Mouse (Mus musculus): ENCODE results near the gene Greb1. TPM values are rescaled to one million over a fixed set of nuclear protein-coding genes. Genes with fewer than 3 reads are reported as not detected.
A peak's percentile ranks its signal among the peaks of the same experiment; 100 is the strongest.

The Greb1 gene
- polyA plus RNA-seq, 1 experiment from 2014 or later = 1.5 TPM

- 57% methylated on average over 12 of the region's 12 CpGs for WGBS
- no peak overlapping the region for H3K4me3 ChIP-seq
- no peaks in the 10 kb centered on the region for H3K9me3 ChIP-seq
- H3K36me3 ChIP-seq = no peaks in the 10 kb centered on the region
- no peak overlapping the region for H3K4me2 ChIP-seq
- no peak overlapping the region for H3K9ac ChIP-seq
- no peak for ATAC-seq (ENCODE audit: low FRiP score)
- 0 out of 2 replicates have a peak, but pooled peaks cover 10% of the 10 kb centered on the region for H3K4me1 ChIP-seq (replicated peaks)
- no peak overlapping the region for H3K27ac ChIP-seq
- H3K27me3 ChIP-seq = no peaks in the 10 kb centered on the region
Observed at GRCm38 (mm10) chr12:16752236-16752840, 48.3 kb downstream of the Greb1 start.

- 97% methylated on average over 6 of the region's 6 CpGs for WGBS
- H3K9me3 ChIP-seq = no peaks in the 10 kb centered on the region
- ATAC-seq (ENCODE audit: low FRiP score) = no peak
- no peaks in the 10 kb centered on the region for H3K27me3 ChIP-seq
- no peak overlapping the region for H3K4me2 ChIP-seq
- H3K4me3 ChIP-seq = no peak overlapping the region
- no peak overlapping the region for H3K27ac ChIP-seq
- H3K4me1 ChIP-seq (replicated peaks) = 0 out of 2 replicates have a peak, but pooled peaks cover 10% of the 10 kb centered on the region
- no peaks in the 10 kb centered on the region for H3K36me3 ChIP-seq
- H3K9ac ChIP-seq = no peak overlapping the region
Observed at GRCm38 (mm10) chr12:16751609-16752008, 49.1 kb downstream of the Greb1 start.

GRCm38 (mm10) chr12:16740059-16740458 lies 60.6 kb downstream of the Greb1 start:
- Histone ChIP-seq H3K27ac (no peak overlapping the region), H3K4me1 (replicated peaks) (peaks cover 15% of the 10 kb centered on the region; the same call in 1 of the 2 replicates), H3K27me3 (no peaks in the 10 kb centered on the region), H3K36me3 (no peaks in the 10 kb centered on the region), H3K9ac (no peak overlapping the region), H3K4me2 (no peak overlapping the region), H3K4me3 (no peak overlapping the region), H3K9me3 (no peaks in the 10 kb centered on the region)
- 41% methylated on average over 5 of the region's 5 CpGs for WGBS
- no peak for ATAC-seq (ENCODE audit: low FRiP score)

GRCm38 (mm10) chr12:16737266-16737665 lies 63.4 kb downstream of the Greb1 start:
- no peak for ATAC-seq (ENCODE audit: low FRiP score)
- Histone ChIP-seq H3K4me1 (replicated peaks) (peaks cover 15% of the 10 kb centered on the region; the same call in 1 of the 2 replicates), H3K36me3 (no peaks in the 10 kb centered on the region), H3K9ac (no peak overlapping the region), H3K27me3 (no peaks in the 10 kb centered on the region), H3K27ac (no peak overlapping the region), H3K4me3 (no peak overlapping the region), H3K9me3 (no peaks in the 10 kb centered on the region), H3K4me2 (no peak overlapping the region)
- WGBS = 49% methylated on average over 5 of the region's 5 CpGs

- Histone ChIP-seq H3K27ac (no peak overlapping the region), H3K4me2 (no peak overlapping the region), H3K4me3 (no peak overlapping the region), H3K4me1 (replicated peaks) (peaks cover 17% of the 10 kb centered on the region), H3K9ac (no peak overlapping the region), H3K36me3 (no peaks in the 10 kb centered on the region), H3K27me3 (no peaks in the 10 kb centered on the region), H3K9me3 (no peaks in the 10 kb centered on the region)
- no peak for ATAC-seq (ENCODE audit: low FRiP score)
- 91% methylated on average over 3 of the region's 3 CpGs for WGBS
Observed at GRCm38 (mm10) chr12:16734698-16735097, 66.0 kb downstream of the Greb1 start.

GRCm38 (mm10) chr12:16734009-16734408 lies 66.7 kb downstream of the Greb1 start:
- no peak overlapping the region for H3K4me2 ChIP-seq
- ATAC-seq (ENCODE audit: low FRiP score) = no peak
- H3K36me3 ChIP-seq = no peaks in the 10 kb centered on the region
- H3K4me3 ChIP-seq = no peak overlapping the region
- 47% methylated on average over 8 of the region's 8 CpGs for WGBS
- no peak overlapping the region for H3K27ac ChIP-seq
- H3K4me1 ChIP-seq (replicated peaks) = peaks cover 17% of the 10 kb centered on the region
- H3K27me3 ChIP-seq = no peaks in the 10 kb centered on the region
- H3K9ac ChIP-seq = no peak overlapping the region
- H3K9me3 ChIP-seq = no peaks in the 10 kb centered on the region

- ATAC-seq (ENCODE audit: low FRiP score) = 0 out of 2 replicates have a peak, but pooled peaks have one; percentile 30
- H3K4me2 ChIP-seq = peak overlapping the region; percentile 9; the same call in 1 of the 2 replicates
- H3K36me3 ChIP-seq = no peaks in the 10 kb centered on the region
- H3K9me3 ChIP-seq = no peaks in the 10 kb centered on the region
- H3K9ac ChIP-seq = no peak overlapping the region
- H3K4me1 ChIP-seq (replicated peaks) = peaks cover 8% of the 10 kb centered on the region
- no peak overlapping the region for H3K4me3 ChIP-seq
- H3K27ac ChIP-seq = no peak overlapping the region
- H3K27me3 ChIP-seq = no peaks in the 10 kb centered on the region
- 26% methylated on average over 11 of the region's 11 CpGs for WGBS
Observed at GRCm38 (mm10) chr12:16731121-16731741, 69.5 kb downstream of the Greb1 start.

GRCm38 (mm10) chr12:16730196-16730595 lies 70.5 kb downstream of the Greb1 start:
- Histone ChIP-seq H3K4me2 (no peak overlapping the region), H3K27me3 (no peaks in the 10 kb centered on the region), H3K4me1 (replicated peaks) (peaks cover 8% of the 10 kb centered on the region), H3K4me3 (no peak overlapping the region), H3K9me3 (no peaks in the 10 kb centered on the region), H3K27ac (no peak overlapping the region), H3K36me3 (no peaks in the 10 kb centered on the region), H3K9ac (no peak overlapping the region)
- WGBS = 89% methylated on average over 11 of the region's 11 CpGs
- ATAC-seq (ENCODE audit: low FRiP score) = no peak

GRCm38 (mm10) chr12:16728221-16728620 lies 72.5 kb downstream of the Greb1 start:
- Histone ChIP-seq H3K4me2 (no peak overlapping the region), H3K4me3 (no peak overlapping the region), H3K27ac (no peak overlapping the region), H3K9ac (no peak overlapping the region), H3K9me3 (no peaks in the 10 kb centered on the region), H3K27me3 (no peaks in the 10 kb centered on the region), H3K4me1 (replicated peaks) (peaks cover 12% of the 10 kb centered on the region), H3K36me3 (no peaks in the 10 kb centered on the region)
- WGBS = 94% methylated on average over 5 of the region's 5 CpGs
- ATAC-seq (ENCODE audit: low FRiP score) = no peak

GRCm38 (mm10) chr12:16726229-16726628 lies 74.5 kb downstream of the Greb1 start:
- no peak overlapping the region for H3K9ac ChIP-seq
- no peaks in the 10 kb centered on the region for H3K36me3 ChIP-seq
- H3K4me3 ChIP-seq = no peak overlapping the region
- H3K9me3 ChIP-seq = no peaks in the 10 kb centered on the region
- no peak overlapping the region for H3K27ac ChIP-seq
- ATAC-seq (ENCODE audit: low FRiP score) = no peak
- H3K4me1 ChIP-seq (replicated peaks) = peaks cover 8% of the 10 kb centered on the region; the same call in 1 of the 2 replicates
- no peak overlapping the region for H3K4me2 ChIP-seq
- no peaks in the 10 kb centered on the region for H3K27me3 ChIP-seq
- 86% methylated on average over 3 of the region's 3 CpGs for WGBS

- Histone ChIP-seq H3K9ac (no peak overlapping the region), H3K27me3 (no peaks in the 10 kb centered on the region), H3K4me1 (replicated peaks) (0 out of 2 replicates have a peak, but pooled peaks cover 3% of the 10 kb centered on the region), H3K36me3 (0 out of 2 replicates have a peak, but pooled peaks cover 4% of the 10 kb centered on the region), H3K9me3 (no peaks in the 10 kb centered on the region), H3K4me2 (no peak overlapping the region), H3K27ac (no peak overlapping the region), H3K4me3 (no peak overlapping the region)
- ATAC-seq (ENCODE audit: low FRiP score) = no peak
- 65% methylated on average over 3 of the region's 3 CpGs for WGBS
Observed at GRCm38 (mm10) chr12:16723601-16724000, 77.1 kb downstream of the Greb1 start.

- Histone ChIP-seq H3K9me3 (no peaks in the 10 kb centered on the region), H3K4me2 (no peak overlapping the region), H3K9ac (no peak overlapping the region), H3K27me3 (no peaks in the 10 kb centered on the region), H3K36me3 (0 out of 2 replicates have a peak, but pooled peaks cover 6% of the 10 kb centered on the region), H3K27ac (no peak overlapping the region), H3K4me1 (replicated peaks) (0 out of 2 replicates have a peak, but pooled peaks cover 3% of the 10 kb centered on the region), H3K4me3 (no peak overlapping the region)
- ATAC-seq (ENCODE audit: low FRiP score) = peak; percentile 70
- WGBS = 47% methylated on average over 8 of the region's 8 CpGs
Observed at GRCm38 (mm10) chr12:16718660-16719315, 81.9 kb downstream of the Greb1 start.

Data from hindbrain, embryonic 13.5 days (tissue).